Mouse (Mus musculus): ENCODE measurements around the gene Dnaja3. TPM values are rescaled to one million over a fixed set of nuclear protein-coding genes. Genes with fewer than 3 reads are reported as not detected.

Dnaja3 gene
- polyA plus RNA-seq, 2 experiments from 2014 or later = 17.3 to 22.8 TPM

GRCm38 (mm10) chr16:4725780-4726527 is 86.2 kb downstream of the Dnaja3 start, which contains the start of gene Hmox2:
TSS of gene Hmox2 (plus strand) at chr16:4726361.
- peak; percentile 92 for ATAC-seq

- ATAC-seq = peak; percentile 62
Observed at GRCm38 (mm10) chr16:4726528-4727128, 86.8 kb downstream of the Dnaja3 start.

DNA sequence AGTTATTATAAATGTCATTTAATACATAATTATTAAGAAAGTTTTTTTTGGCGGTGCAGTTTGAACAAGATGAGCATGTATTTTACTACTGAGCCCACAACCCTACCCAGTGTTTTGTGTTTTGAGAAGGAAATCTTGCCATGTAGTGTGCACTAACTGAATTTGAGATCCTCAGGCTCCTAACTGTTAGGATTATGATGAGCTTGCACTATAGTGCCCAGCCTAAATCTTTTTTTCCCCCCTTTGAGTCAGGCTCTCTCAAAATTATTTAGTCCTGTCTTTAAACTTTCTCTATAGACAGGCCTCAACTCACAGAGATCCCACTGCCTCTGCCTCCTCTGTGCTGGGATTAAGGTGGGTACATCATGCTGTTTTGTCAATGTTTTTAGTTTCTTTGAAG is 87.7 kb downstream of the Dnaja3 start:
- ATAC-seq = no peak

DNA sequence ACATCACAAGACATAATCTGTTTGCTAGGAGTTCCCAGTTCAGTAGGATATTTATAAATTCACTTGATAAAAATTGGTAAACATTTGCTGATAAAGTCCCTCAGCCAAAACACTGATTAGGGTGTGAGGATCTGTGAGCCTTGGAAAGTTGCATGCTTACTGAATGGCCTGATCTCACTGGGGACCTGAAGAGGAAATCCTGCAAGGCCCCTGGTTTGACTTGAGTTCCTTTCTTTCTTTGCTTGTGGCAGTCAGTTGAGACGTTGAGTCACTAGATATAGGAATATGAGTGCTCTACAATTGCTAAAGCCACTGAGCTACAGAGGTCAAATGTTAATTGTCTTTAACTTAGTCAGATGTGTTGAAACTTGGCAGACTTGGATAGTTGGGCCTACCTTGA is 88.2 kb downstream of the Dnaja3 start:
- no peak for ATAC-seq

DNA sequence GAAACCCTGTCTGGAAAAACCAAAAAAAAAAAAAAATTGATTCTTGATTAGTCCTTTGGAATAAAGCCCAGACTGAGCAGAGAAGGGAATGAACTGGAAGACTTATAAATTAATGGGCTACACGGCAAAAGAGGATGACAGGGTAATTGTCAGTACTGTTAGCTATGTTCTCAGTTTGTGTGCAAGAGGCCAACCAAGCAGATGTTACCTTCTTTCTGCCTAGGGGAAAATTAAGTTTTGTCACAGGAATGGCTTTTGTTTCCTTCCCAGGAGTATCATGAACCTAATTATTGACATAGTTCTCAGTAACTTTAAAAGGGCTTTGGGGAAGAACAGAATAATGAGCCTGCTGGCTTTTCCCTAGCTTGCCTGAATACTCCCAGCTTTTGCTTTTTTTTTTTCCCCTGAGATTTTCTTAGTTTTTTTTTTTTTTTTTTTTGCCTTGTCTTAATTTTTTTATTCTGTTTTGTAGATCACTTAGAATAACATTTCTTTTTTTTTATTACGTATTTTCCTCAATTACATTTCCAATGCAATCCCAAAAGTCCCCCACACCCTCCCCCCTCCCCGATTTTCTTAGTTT is 91.1 kb downstream of the Dnaja3 start:
- ATAC-seq = no peak

GRCm38 (mm10) chr16:4736262-4736661 is 96.5 kb downstream of the Dnaja3 start:
- ATAC-seq = peak; percentile 79

DNA sequence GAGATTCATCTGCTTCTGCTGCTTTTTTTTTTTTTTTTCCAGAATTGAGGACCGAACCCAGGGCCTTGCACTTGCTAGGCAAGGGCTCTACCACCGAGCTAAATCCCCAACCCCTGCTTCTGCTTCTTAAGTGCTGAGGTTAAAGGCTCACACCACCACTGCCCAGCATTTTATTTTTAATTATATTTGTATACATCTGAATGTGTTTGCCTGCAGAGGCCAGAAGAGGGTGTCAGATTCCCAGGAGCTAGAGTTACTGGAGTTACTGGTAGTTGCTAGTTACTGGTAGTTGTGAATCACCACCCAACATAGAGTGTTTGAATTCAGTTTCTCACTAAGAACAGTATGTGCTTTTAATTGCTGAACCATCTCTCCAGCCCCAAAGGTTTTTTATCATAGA is 100.2 kb downstream of the Dnaja3 start:
- ATAC-seq = no peak

DNA sequence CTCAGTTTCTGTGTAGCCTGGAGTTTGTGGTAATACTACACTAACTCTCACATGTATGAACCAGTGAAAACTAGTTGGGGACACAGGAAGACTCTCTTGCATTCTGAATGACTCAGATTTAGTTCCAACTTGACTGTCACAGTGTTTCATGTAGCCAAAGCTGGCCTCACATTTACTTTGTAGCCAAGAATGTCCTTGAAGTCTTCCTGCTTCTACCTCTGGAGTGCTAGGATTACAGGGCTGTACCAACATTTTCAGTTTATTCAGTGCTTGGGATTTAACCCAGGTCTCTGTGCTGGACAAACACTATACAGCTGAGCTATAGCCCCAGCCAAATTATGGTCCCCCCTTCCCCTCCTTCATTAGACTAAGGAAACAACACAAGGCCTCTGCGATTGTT is 102.4 kb downstream of the Dnaja3 start:
- no peak for ATAC-seq

DNA sequence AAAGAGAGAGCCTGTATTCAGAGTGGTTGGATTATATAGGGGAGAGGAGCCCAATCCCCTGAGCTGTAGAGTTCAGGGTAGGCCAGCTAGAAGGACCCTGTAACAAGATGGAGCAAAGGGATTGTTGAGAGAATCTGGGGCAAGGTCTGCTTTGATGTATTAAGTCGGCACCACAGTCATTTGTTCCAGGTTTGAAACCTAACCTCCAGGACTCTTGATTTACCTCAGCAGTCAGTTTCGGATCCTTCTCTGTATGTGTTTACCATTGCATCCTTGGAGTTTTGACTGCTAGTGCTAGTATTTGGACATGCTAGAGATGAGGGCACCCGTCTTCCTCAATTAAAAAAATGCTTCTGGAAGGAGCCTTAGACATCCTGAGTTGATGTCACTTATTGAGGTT is 112.4 kb downstream of the Dnaja3 start:
- ATAC-seq = no peak

DNA sequence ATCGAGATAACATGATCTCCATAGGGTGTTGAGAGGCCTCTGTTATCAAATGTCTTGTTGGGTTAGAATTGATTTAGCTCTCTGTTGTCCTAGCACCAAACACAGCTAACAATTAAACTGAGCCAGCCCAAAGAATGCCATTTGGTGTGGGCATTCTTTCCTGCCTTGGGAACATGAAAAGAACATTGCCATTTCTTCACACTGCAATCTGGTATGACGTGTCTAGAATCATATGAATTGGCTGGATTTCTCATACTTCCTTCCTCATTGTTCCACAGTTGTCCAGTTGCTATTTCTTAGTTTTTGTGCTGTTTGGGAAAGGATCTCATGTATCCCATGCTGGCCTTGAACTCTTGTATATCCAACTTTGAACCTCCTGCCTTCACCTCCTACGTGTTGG is 114.3 kb downstream of the Dnaja3 start:
- ATAC-seq = no peak

DNA sequence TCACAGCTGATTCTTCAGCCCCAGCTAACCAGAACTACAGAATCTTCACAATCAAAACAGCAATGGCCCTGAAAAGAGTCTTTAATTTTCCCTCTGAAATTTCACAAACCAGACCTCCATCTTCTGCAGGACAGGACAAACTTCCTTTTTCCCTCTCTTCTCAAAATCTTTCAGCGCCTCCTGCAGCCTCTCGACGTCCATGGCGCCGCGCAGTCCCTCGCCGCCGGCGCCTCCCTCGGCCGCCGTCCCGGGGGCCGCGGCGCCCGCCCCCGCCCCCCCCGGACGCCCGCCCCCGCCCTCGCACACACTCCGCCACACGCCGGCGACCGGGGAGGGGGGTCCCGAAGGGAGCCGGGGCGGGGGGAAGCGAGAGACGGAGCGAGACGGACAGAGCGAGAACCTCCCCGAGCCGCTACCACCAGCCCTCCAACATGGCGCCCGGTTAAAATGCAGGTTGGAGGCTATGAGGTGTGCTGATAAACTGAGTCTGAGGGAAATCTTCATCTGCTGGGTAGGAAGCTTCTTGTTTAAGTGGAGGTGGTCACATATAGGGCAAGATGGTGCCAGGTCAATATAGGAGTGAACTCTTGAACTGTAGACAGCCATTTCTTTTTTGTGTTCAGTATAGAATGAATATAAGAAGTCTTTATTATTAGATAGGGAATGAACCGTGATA is 117.0 kb downstream of the Dnaja3 start:
- peak; percentile 56 for ATAC-seq

Other genes with a start within 250 kb of the Dnaja3 start
- under 1 TPM; 0.36 to 0.40 TPM for gene Adcy9, start 219.5 kb upstream of the Dnaja3 start, polyA plus RNA-seq (2017; shearing (Covaris generic))
- 1 to 10 TPM in 1 of 2 experiments, under 1 TPM in 1; 0.20 to 1.9 TPM for gene Srl, start 98.2 kb upstream of the Dnaja3 start, polyA plus RNA-seq (2017; shearing (Covaris generic))
- 1 to 10 TPM; 4.1 to 6.2 TPM for gene Tfap4, start 80.1 kb upstream of the Dnaja3 start, polyA plus RNA-seq (2017; shearing (Covaris generic))
- gene Glis2, start 45.3 kb upstream of the Dnaja3 start, polyA plus RNA-seq (2017; shearing (Covaris generic)) = under 1 TPM in 1 of 2 experiments, not detected in 1; 0.71 TPM
- gene Pam16, start 15.0 kb upstream of the Dnaja3 start, polyA plus RNA-seq (2017; shearing (Covaris generic)) = 10 to 100 TPM; 30.5 to 37.9 TPM
- 1 to 10 TPM in 1 of 2 experiments, under 1 TPM in 1; 0.79 to 1.1 TPM for gene Vasn, start within 50 bp of the Dnaja3 start, polyA plus RNA-seq (2017; shearing (Covaris generic))
- 100 to 1,000 TPM in 1 of 2 experiments, 10 to 100 TPM in 1; 98.7 to 102 TPM for gene Coro7, start 39.8 kb downstream of the Dnaja3 start, polyA plus RNA-seq (2017; shearing (Covaris generic))
- gene Nmral1, start 79.4 kb downstream of the Dnaja3 start, polyA plus RNA-seq (2017; shearing (Covaris generic)) = 10 to 100 TPM; 17.9 to 18.3 TPM
- gene Hmox2, start 86.4 kb downstream of the Dnaja3 start, polyA plus RNA-seq (2017; shearing (Covaris generic)) = 100 to 1,000 TPM; 121 to 122 TPM
- 10 to 100 TPM; 27.3 to 27.6 TPM for gene Cdip1, start 150.3 kb downstream of the Dnaja3 start, polyA plus RNA-seq (2017; shearing (Covaris generic))
- gene 4930562C15Rik, start 195.4 kb downstream of the Dnaja3 start, polyA plus RNA-seq (2017; shearing (Covaris generic)) = 1 to 10 TPM in 1 of 2 experiments, under 1 TPM in 1; 0.88 to 1.4 TPM
- 10 to 100 TPM; 26.7 to 26.8 TPM for gene Ubald1, start 240.3 kb downstream of the Dnaja3 start, polyA plus RNA-seq (2017; shearing (Covaris generic))
- 10 to 100 TPM; 25.9 to 33.6 TPM for gene Mgrn1, start 246.3 kb downstream of the Dnaja3 start, polyA plus RNA-seq (2017; shearing (Covaris generic))